Mouse (Mus musculus) inflammation-experienced regulatory T-cells, adult 6 months (primary cell): ENCODE results near the gene Hba-a1. TPM values are rescaled to one million over a fixed set of nuclear protein-coding genes. Genes with fewer than 3 reads are reported as not detected.
"Not testable (repeated sequence)": the region's sequence is repeated elsewhere in the genome, so short reads cannot be mapped to it uniquely, and the experiment has no call there.

Experiments
- ATAC-seq: one replicate; pipeline ENCODE4 v1.8.0; 2017
- polyA plus RNA-seq, 3 experiments: library from polyadenylated mRNA; unstranded; fragments of 100-300 nt; shearing (Covaris generic); gene quantifications; one replicate each; pipeline ENCODE4 v1.2.1; 2017

Gene Hba-a1
- polyA plus RNA-seq, 3 experiments from 2014 or later, result 3.7 to 7.5 (median 6.0) TPM

DNA sequence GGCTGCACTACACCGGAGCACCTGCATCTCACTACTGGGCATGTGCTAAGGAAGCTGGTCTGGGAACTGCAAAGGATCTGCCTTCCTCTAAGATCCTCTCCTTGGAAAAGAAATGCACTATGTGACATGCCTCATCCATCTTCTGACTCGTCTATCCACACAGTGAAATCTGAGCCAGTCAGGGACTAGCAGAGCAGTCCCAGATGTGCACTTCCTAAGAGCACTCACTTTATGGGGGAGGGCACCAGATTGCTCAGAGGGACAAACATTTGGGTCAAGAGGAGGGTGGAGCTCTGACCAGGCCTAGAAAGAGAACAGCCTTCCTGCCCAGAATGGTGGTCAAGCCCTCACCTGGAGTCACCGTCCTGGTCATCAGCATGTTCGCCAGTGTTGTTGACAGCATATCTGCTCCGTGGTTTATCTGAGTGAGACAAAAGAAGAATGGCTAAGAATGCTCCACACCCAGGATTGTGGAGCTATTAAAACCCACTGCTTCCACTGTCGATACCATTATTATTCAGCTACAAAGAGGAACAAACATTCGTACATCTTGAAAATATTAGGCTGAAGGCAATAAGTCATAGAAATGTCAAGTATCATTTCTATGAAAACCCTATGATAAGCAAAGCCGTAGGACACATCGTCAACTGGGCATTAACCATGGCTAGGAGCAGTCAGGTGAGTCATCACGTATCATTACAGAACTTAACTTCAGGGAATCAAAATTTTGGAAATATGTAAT lies 20.5 kb upstream of the Hba-a1 start:
- ATAC-seq, result no peak

DNA sequence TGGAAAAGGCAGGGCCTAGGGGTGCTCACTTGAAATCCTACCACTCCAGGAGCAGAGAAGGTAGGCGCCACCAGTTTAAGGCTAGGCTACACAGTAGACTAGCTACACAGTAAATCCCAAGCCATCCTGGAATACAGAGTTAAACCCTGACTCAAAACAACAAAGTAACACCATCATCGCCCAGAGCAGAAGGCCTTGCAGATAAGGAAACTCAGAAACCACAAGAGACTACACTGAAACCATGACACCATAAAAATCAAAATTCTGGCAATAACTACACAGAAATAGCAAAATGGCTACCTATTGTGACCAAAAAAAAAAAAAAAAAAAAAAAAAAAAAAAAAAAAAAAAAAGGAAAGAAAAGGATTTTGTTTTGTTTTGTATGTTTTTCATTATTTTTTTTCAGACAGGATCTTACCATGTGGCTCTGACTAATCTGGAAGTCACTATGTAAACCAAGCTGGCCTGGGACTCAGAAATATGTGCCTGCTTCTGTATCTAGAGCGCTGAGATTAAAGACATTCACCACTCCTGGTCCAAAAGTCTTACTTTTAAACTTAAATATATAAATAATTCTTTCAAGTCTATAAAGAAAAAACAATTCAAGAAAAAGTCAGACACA lies 18.1 kb upstream of the Hba-a1 start:
- no peak for ATAC-seq

DNA sequence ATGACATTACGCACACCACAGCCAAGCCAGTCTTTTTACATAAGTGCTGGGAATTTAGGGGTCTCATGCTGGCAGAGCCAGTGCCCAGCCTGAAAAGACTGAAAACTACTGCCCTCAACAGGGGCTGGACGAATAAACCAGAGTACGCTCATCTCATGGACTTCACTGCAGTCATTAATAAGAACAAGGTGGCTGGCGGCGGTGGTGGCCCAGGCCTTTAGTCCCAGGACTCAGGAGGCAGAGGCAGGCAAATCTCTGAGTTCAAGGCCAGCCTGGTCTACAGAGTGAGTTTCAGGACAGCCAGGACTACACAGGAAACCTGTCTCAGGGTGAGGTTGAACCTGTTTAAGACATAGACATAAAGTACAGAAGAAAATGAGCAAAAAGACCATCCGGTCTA lies 17.1 kb upstream of the Hba-a1 start:
- ATAC-seq, result no peak

DNA sequence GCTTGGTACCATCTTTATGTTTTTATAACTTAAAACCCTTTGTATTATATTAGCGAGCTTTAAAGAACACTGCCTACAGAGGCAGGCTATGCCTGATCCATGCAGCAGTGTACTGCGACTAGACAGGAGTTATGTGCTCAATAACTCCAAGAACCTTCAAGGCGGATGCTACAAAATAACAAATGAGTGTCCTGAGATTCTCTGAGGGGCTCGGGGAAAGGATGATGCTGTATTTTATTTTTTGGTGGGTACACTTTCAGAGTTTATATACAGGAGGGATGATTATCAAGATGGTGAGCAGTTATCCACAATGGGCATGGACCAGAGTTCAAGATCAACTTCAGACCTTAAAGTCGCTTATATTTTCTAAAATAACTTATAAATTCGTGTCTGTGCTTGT lies 16.5 kb upstream of the Hba-a1 start:
- no peak for ATAC-seq

GRCm38 (mm10) chr11:32267188-32267884 lies 16.0 kb upstream of the Hba-a1 start, which contains the start of gene Nprl3:
TSS of gene Nprl3 (minus strand) at chr11:32267707.
- ATAC-seq, result peak; percentile 96

DNA sequence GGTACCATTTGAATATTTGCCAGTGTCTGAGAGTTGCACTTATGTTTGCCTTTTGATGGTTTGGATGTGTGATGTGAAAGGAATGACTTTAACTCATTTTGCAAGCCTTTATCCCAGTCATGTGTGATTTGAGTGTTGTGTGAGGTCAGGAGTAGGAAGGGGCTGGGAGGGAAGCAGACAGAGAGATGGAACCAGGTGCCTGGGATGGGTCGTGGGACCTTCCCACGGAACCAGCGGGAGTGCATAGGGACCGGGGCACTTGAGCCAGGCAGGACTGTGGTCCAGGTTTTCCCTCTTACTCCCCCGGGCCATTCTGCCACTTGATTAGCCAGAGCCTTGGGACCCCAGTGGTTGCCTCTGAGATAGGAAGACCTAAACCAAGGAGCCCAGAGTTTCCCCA lies 15.3 kb upstream of the Hba-a1 start:
- ATAC-seq, result no peak

DNA sequence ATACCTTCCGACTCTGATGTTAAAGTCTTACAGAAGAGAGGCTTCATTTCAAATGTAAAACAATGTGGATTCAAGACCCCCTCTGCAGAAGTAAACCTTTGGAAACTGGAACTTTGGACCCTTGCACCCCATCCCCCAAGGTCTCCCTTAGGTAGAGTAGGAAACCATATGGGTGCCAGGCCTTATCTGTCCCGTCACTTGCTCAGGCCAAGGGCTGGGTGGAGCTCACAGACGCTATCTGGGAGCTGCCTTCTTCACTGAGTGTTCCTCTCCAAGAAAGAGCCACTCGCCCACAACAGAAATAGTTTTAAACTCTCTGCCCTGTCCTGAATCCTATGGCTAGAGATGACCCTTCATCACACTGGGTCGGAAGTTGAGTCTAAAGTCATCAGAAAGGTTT lies 14.4 kb upstream of the Hba-a1 start:
- no peak for ATAC-seq

GRCm38 (mm10) chr11:32271178-32271577 lies 12.1 kb upstream of the Hba-a1 start:
- no peak for ATAC-seq

DNA sequence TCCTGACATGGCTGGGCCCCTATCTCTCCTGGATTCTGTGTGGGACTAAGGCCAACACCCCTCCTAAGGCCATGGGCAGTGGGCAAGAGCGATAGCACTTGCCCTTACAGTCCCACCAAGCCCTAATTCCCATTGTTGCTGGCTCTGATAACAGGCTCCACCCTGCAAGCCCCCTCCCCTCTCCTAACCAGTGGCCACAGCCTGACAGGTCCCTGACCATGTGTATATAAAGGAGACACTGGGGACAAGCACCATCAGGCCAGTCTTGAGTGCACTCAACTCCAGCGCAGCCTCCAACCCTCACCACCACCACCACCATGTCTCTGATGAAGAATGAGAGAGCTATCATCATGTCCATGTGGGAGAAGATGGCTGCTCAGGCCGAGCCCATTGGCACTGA lies 7.0 kb upstream of the Hba-a1 start, which contains the start of gene Hba-x:
Hba-x (plus strand) TSS at position 54 of the 400 bp plus-strand sequence.
- no peak for ATAC-seq

GRCm38 (mm10) chr11:32277736-32278457 lies 5.4 kb upstream of the Hba-a1 start:
- ATAC-seq, result no peak

- ATAC-seq, result no peak
Measured at GRCm38 (mm10) chr11:32278458-32278957, 4.8 kb upstream of the Hba-a1 start.

- ATAC-seq, result no peak
Measured at GRCm38 (mm10) chr11:32280646-32281045, 2.7 kb upstream of the Hba-a1 start.

GRCm38 (mm10) chr11:32281416-32282144 lies 1.7 kb upstream of the Hba-a1 start:
- ATAC-seq, result no peak

- ATAC-seq, result not testable (repeated sequence)
Measured at GRCm38 (mm10) chr11:32284582-32284981, 1.3 kb downstream of the Hba-a1 start.

DNA sequence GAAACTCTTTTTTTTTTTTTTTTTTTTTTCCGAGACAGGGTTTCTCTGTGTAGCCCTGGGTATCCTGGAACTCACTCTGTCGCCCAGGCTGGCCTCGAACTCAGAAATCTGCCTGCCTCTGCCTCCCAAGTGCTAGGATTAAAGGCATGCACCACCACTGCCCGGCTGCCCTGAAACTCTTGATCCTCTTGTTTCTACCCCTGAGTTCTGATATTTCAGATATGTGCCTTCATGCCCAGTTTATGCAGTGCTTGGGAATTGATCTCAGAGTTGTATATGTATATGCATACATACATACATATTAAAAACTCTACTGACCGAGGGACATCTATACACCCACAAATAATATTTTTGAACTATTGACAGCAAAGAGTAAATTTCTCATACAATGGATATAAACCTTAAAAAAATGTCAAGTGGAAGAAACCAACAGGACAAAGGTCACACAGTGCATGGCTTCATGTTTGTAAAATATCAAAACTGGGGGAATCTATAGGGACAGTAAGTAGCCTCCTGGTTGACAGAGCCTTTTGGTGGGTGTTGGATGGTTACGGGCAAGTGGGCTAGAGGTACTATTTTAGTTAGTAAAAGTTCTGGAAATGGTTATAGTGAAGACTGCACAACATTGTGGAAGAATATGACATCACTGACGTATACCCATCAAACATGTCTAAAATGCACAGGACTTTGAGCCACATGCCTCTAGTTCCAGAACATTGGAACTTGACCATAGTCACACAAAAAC lies 1.9 kb downstream of the Hba-a1 start:
- no peak for ATAC-seq

GRCm38 (mm10) chr11:32285887-32286286 lies 2.6 kb downstream of the Hba-a1 start:
- not testable (repeated sequence) for ATAC-seq

DNA sequence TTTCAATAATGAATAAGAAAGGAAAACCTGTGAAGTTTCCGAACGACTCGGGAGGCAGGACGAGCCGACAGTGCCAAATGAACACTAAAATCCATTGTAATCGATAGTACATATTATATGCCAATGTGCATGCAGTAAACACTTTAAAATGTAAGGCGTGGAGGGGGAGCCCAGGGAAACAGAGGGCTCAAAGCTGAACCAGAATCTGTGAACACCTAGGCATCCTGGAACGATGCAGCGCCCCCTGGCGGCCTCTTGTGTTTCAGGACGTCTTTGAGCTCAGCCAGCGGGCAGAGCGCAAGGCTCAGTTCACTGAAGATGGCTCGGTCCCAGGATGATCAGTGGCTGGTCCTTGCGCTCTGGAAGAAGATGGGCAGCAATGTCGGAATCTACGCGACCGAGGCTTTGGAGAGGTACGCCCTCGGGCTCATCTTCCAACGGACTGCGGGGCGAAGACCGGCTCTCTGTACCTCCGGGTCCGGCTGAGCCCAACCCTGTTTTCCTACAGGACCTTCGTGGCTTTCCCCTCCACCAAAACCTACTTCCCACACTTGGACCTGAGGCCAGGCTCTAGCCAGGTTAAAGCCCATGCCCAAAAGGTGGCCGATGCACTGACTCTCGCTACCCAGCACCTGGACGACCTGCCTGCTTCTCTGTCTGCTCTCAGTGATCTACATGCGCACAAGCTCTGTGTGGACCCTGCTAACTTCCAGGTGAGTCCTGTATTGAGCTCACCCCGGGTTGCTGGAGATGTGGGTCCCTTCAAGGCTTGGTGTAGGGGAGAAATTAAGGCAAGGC lies 3.6 kb downstream of the Hba-a1 start, which contains the start of gene Hbq1b:
Hbq1b (plus strand) TSS at position 271 of the 798 bp plus-strand sequence.
- peak; percentile 38 for ATAC-seq

DNA sequence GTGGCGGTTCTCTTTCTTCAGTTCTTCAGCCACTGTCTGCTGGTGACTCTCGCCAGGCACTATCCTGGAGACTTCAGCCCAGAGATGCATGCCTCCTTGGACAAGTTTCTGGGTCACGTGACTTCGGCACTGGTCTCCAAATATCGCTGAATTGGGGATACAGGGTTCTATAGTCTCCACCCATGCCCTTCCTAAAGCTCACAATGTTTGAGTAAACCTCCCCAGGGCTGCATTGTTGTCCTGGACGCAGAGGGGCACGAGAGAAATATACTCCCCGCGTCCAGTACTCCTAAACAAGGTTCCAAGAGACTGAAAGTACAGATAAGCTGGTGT lies 4.1 kb downstream of the Hba-a1 start:
- no peak for ATAC-seq

GRCm38 (mm10) chr11:32292819-32293218 lies 9.5 kb downstream of the Hba-a1 start:
- not testable (repeated sequence) for ATAC-seq

GRCm38 (mm10) chr11:32293479-32293878 lies 10.2 kb downstream of the Hba-a1 start:
- ATAC-seq, result not testable (repeated sequence)
